Mouse (Mus musculus): ENCODE results near the gene Depp1. TPM values are rescaled to one million over a fixed set of nuclear protein-coding genes. Genes with fewer than 3 reads are reported as not detected.
A peak's percentile ranks its signal among the peaks of the same experiment; 100 is the strongest.

Gene Depp1
- polyA plus RNA-seq, 1 experiment: 125 TPM

GRCm38 (mm10) chr6:116649811-116650210 is 598 bp upstream of the Depp1 start:
- no peak for DNase-seq (ENCODE audit: low spot score)

GRCm38 (mm10) chr6:116651437-116652118 is 1.2 kb downstream of the Depp1 start:
- DNase-seq (ENCODE audit: low spot score): peak; percentile 46

- DNase-seq (ENCODE audit: low spot score): no peak
Observed at GRCm38 (mm10) chr6:116653191-116653590, 2.8 kb downstream of the Depp1 start.

- DNase-seq (ENCODE audit: low spot score): no peak
Observed at GRCm38 (mm10) chr6:116653684-116654454, 3.5 kb downstream of the Depp1 start.

- DNase-seq (ENCODE audit: low spot score): no peak
Observed at GRCm38 (mm10) chr6:116663364-116663763, 13.0 kb downstream of the Depp1 start.

GRCm38 (mm10) chr6:116664031-116664430 is 13.6 kb downstream of the Depp1 start:
- no peak for DNase-seq (ENCODE audit: low spot score)

- DNase-seq (ENCODE audit: low spot score): no peak
Observed at GRCm38 (mm10) chr6:116664830-116665229, 14.4 kb downstream of the Depp1 start.

GRCm38 (mm10) chr6:116666085-116666750 is 15.8 kb downstream of the Depp1 start:
- DNase-seq (ENCODE audit: low spot score): no peak

- no peak for DNase-seq (ENCODE audit: low spot score)
Observed at GRCm38 (mm10) chr6:116666892-116667291, 16.5 kb downstream of the Depp1 start.

GRCm38 (mm10) chr6:116667382-116667781 is 17.0 kb downstream of the Depp1 start:
- no peak for DNase-seq (ENCODE audit: low spot score)

- no peak for DNase-seq (ENCODE audit: low spot score)
Observed at GRCm38 (mm10) chr6:116668682-116669470, 18.5 kb downstream of the Depp1 start.

GRCm38 (mm10) chr6:116670144-116670543 is 19.7 kb downstream of the Depp1 start:
- DNase-seq (ENCODE audit: low spot score): no peak

- no peak for DNase-seq (ENCODE audit: low spot score)
Observed at GRCm38 (mm10) chr6:116671031-116671430, 20.6 kb downstream of the Depp1 start.

- no peak for DNase-seq (ENCODE audit: low spot score)
Observed at GRCm38 (mm10) chr6:116671768-116672167, 21.4 kb downstream of the Depp1 start.

- no peak for DNase-seq (ENCODE audit: low spot score)
Observed at GRCm38 (mm10) chr6:116672349-116672748, 21.9 kb downstream of the Depp1 start.

GRCm38 (mm10) chr6:116673471-116674282 is 23.3 kb downstream of the Depp1 start, which contains the start of gene Rassf4:
Rassf4 (minus strand) TSS chr6:116673952.
- DNase-seq (ENCODE audit: low spot score): peak; percentile 57

GRCm38 (mm10) chr6:116674283-116674886 is 24.0 kb downstream of the Depp1 start:
- no peak for DNase-seq (ENCODE audit: low spot score)

GRCm38 (mm10) chr6:116676355-116676913 is 26.0 kb downstream of the Depp1 start:
- no peak for DNase-seq (ENCODE audit: low spot score)

GRCm38 (mm10) chr6:116677321-116677720 is 26.9 kb downstream of the Depp1 start:
- no peak for DNase-seq (ENCODE audit: low spot score)
